Mouse (Mus musculus): ENCODE measurements around the gene Nhs. TPM values are rescaled to one million over a fixed set of nuclear protein-coding genes. Genes with fewer than 3 reads are reported as not detected.

Nhs gene
- total RNA-seq (2021) = 1 to 10 TPM; 2.7 to 3.0 TPM
- long read RNA-seq, experiment 1, partial matches to known transcripts = 0 of 1 reads
- long read RNA-seq, experiment 1, other reads (novel, unspliced or antisense) = 1 of 1 reads
- long read RNA-seq, experiment 2 = 0 reads

DNA sequence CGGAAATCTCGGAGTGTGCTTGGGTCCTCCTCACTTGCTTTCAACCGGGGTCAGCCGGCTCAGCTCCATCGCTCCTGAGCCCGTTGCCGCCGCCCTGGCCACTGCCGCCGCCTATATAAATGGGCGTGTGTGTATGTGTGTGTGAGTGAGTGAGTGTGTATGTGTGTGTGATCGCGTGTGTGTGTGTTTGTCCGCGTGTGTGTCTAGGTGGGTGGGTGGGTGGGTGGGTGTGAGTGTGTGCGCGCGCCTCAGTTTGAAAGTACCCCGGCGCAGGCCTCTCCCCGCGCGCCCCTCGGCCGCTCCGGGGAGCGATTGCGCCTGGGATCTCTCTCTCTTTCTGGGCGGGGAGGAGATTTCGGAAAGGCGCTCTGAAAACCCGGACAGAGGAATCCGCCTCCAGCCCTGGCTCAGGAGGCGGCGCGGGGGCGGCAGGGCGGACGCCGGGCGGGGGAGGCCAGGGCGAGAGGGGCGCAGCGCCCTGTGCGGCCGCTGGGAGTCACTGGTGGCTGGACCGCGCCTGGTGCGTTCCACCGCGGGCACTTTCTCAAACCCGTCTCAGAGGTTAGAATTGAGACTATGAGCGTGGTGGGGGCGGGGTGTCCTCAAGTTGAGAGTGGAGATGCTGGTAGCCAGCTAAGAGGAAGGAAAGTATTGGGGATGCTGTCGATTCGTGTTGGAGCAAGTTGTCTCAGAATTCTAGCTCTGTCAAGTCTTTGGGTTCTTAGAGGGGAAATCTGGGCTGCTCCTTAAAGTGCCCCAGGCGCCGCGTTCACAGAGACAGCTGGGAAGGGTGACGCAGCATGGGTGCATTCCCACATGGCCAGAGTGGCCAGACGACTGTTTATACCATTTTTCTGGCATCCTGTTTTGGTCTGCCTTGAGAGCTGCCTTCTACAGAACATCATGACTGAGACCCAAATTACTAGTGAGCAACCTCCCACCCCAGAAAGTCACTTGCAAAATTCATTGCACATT, at the start of gene Nhs:
Gene Nhs, minus strand, starts transcription at position 94 of the 975 bp plus-strand sequence.
- peak; percentile 60 to 68 for DNase-seq (ENCODE audit: low spot score in 2 of 2)

GRCm38 (mm10) chrX:162206350-162206884, 46.9 kb upstream of the Nhs start:
- DNase-seq (ENCODE audit: low spot score in 2 of 2) = no peak

DNA sequence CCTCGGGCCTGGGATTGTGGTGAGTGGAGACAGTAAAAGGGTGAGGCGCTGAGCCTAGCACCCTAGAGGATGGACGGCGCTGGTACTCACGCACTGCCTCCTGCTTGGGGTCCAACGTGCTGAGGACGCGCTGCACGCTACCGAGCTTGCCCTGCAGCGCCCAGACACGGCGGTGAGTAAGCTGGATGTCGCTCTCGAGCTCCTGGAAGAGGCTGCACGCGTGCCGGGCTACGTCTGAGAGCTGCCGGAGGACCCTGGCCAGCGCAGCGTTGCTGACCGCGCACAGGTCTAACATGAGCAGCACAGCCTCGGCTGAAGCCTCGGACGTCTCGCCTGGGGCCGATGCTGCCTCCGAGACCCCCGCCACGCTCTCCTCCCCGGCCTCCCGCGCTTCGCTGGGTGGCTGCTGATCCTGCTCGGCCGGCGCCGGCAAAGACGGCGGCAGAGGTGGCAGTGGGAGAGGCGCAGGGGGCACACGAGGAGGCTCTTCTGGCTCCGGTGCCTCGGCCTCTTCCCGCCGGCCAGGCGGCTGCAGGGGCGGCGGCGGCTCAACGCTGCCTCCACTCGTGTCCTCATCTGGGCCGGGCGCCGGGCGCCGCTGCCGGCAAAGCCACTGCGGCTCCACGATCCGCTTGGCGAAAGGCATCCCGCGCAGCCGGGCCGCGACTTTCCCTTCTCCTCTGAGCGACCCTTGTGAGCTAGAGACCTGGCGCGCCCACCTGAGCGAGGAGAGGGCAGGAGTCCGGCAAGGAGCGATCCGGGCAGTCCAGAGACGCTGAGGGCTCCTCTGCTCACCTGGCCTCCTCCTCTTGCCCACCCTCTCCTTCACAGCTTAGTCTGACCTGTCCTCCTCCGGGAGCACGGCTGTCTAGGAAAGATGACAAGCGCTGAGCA, 540 bp downstream of the Nhs start:
- DNase-seq (ENCODE audit: low spot score in 2 of 2) = peak in 1 of 2 experiments; percentile 32

DNA sequence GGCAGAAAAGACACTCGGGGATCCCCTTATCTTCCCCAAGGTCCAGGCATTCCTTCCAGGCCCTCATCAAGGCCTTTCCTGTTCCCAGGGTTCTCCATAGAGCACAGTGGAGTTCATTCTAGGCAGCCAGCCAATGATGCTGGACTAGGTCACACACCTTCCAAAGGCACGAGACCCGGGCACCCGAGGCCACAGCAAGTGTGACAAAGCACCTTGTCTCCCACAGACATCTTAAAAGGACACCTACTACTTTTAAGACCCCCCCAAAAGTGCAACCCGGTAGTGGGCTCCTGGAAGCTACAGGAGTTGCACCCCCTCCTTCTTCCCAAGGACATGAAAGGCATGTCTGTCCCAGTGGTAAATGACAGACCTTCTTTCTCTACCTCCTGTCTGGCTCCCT, 1.4 kb downstream of the Nhs start:
- no peak for DNase-seq (ENCODE audit: low spot score in 2 of 2)

- DNase-seq (ENCODE audit: low spot score in 2 of 2) = no peak
Measured at GRCm38 (mm10) chrX:162137807-162138206, 21.7 kb downstream of the Nhs start.

DNA sequence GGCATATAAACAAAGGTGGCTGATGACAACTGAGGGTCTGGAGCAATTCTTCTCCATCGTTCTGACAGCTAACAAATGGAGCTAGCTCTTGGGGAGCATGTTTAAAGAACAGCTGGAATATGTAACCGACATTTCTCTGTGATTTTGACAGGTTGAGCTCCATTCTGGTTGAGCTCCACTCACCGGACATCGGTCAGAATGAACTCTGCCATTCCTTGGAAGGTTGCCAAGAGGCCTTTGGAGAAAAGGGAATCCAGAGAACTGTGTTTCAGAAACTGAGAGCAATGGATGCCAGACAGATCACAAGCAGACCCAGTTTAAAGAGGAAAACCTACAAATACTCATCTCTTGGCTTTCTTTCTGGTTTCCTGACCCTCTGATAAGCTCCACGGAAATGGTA, 46.3 kb downstream of the Nhs start:
- DNase-seq (ENCODE audit: low spot score in 2 of 2) = peak in 1 of 2 experiments; percentile 6

DNA sequence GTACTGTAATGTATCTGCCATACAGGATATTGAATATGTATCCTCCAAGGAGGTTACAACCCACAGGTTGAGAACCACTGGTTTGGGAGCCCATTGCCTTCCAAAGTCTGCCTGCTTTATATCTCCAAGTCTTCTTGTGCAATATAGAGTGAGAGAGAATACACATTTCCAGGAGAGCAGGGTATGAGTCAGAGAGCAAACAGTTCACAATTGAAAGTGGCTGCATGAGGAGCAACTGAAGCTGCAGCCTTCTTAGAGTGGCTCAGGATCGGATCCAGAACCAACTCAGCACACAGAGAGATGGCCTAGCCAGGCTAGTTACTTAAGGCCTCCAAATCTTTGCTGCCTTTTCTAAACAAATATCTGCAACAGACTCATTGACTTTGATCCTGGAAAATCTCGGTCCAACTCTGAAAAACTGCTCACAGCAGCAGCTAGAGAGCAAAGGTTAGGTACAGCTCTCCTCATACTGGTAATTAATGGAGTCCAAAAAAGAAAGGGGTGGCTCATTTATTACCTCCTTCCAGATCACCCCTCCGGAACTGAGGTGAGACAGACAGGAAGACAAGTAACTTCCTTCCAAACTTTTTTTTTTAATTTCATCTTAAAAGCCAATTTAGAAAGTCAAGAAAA, 56.6 kb downstream of the Nhs start:
- DNase-seq (ENCODE audit: low spot score in 2 of 2) = no peak

DNA sequence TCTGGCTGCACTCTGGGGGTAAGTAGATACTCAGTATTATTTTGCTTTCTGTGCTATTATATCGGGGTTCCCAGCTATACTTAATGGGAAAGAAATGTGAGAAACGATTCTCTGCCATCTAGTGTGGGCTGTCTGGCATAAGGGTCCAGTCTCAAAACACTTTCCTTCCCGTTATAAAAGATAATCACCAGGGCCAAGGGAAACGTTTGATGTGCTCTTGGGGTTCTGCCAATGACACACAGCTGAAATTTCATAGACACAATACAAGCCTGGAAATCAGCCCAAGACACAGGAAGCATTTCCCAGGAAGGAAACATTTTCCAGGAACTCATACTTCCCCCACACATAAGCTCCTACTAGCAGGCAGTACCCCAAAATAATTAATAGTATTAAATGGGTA, 61.2 kb downstream of the Nhs start:
- DNase-seq (ENCODE audit: low spot score in 2 of 2) = no peak

DNA sequence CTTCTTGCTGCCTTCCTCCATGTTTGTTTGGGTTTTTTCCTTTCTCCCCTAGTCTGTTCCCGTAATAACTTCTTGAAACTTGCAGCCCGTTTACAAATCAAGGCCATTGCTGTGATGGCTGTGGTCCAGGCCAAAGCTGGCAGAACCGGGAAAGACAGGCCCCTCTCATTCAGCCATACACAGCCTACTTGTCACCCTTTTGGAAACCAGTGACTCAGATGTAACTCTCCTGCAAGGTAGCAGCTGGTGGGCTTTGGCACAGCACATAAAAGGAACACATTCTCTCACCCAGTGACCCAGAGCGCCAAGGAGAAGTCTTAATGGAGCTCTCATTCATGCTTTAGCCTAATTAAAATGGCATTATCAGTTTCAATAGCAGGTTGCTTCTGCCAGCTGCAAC, 72.2 kb downstream of the Nhs start:
- no peak for DNase-seq (ENCODE audit: low spot score in 2 of 2)

DNA sequence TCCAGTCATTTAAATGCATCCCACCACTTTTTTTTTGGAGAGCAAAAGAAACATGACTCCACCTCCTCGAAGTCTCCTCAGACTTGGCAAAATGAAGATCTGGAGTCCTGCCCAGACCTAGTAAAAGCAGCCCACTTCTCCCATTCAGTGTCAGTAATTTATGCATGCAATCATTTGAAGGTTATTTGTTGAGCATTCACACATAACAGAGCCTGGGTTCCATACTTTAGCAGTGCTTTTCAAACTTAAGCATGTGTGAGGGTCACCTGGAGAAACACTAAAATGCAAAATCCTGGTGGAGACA, 73.7 kb downstream of the Nhs start:
- peak in 1 of 2 experiments; percentile 32 for DNase-seq (ENCODE audit: low spot score in 2 of 2)

GRCm38 (mm10) chrX:162085062-162085896, 74.3 kb downstream of the Nhs start:
- no peak for DNase-seq (ENCODE audit: low spot score in 2 of 2)

GRCm38 (mm10) chrX:162063164-162063563, 96.4 kb downstream of the Nhs start:
- DNase-seq (ENCODE audit: low spot score in 2 of 2) = no peak

DNA sequence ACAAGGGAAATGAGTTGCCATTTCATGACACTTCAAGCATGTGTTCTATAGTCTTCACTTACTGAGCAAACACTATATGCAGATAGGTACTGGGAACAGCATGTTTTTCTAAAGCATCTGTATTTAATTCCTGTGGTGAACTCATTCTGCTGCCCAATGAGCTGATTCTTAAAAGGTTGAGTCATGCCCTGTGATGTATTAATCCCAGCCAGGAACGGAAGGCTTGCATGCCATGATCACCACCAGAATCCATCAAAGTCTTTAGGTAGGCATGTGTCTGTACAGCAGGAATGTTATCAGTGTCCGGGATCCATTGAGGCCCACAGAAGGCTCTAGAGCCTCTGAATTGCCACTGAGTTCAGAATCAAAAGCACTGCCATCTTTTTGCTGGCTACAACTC, 103.9 kb downstream of the Nhs start:
- DNase-seq (ENCODE audit: low spot score in 2 of 2) = no peak

DNA sequence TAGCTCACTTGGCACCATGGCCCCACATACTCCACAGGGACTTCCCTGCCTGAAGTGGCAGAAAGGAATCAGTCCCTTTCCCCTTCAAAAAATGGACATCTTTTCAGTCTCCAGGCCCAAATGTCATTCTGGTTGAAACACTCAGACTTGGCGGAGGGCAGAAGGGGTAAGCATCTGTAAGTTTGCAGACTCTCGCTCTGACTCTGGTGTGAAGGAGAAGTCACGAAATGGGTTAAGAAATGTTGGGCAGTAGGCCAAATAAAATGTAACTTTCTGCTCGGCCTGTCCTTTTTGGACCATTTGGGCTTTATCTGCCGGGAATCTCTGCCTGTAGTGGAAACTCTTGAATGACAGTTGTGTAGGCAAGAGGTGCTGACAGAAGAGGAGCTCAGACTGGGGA, 106.0 kb downstream of the Nhs start:
- no peak for DNase-seq (ENCODE audit: low spot score in 2 of 2)

DNA sequence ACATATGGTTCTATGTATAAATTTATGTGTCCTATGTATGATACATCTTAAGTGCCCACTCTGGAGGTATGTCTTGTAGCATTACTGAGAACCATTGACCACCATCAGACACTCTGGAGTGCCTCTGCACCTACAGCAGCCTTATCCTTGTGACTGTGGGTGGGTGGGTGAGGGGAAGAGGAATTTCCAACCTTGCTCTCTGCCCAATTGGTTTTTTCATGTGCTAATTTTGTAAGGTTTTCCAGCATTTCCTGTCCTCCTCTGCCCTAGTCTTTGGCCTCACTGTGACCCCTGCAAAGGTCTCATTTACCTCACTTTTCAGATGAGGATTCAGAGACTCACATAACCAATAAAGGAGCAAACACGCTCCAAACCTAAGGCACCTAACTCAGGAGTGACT, 107.0 kb downstream of the Nhs start:
- DNase-seq (ENCODE audit: low spot score in 2 of 2) = no peak

- DNase-seq (ENCODE audit: low spot score in 2 of 2) = no peak
Measured at GRCm38 (mm10) chrX:162049616-162050015, 109.9 kb downstream of the Nhs start.

DNA sequence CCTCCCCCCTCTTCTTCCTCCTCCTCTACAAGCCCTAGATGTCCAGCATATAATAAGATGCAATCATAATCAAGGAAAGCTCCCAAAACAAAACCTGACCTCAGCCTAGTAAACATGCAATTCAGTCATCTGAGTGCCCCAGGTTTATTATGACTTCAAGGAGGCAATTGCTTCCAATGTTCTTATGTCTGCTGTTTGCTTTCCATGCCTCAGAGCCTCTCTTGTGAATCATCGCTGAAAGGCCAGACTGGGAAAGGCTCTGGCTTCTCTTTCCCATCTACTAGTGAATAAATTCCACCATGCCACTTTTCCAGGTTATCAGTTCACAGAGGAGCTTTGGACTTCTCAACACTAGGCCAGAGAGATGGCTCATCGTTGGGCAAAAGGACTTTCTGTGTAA, 114.0 kb downstream of the Nhs start:
- DNase-seq (ENCODE audit: low spot score in 2 of 2) = no peak

DNA sequence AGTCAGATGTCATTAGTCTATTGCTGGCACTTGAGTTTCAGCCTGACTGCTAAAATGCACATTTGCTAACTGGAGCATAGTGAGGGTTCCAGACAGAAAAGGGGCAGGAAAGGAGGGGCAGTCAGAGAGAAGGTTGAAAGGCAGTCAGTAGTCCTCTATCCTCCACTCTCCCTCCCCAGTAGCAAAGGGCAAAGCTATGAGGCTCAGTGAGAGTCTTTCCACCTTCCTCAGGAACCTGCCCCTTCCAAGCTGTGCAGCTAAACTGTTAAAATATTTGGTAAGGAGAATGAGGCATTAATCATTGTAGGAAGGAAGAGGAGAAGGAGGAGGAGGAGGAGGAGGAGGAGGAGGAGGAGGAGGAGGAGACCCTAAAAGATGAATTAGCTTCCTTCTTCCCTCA, 115.4 kb downstream of the Nhs start:
- DNase-seq (ENCODE audit: low spot score in 2 of 2) = no peak

DNA sequence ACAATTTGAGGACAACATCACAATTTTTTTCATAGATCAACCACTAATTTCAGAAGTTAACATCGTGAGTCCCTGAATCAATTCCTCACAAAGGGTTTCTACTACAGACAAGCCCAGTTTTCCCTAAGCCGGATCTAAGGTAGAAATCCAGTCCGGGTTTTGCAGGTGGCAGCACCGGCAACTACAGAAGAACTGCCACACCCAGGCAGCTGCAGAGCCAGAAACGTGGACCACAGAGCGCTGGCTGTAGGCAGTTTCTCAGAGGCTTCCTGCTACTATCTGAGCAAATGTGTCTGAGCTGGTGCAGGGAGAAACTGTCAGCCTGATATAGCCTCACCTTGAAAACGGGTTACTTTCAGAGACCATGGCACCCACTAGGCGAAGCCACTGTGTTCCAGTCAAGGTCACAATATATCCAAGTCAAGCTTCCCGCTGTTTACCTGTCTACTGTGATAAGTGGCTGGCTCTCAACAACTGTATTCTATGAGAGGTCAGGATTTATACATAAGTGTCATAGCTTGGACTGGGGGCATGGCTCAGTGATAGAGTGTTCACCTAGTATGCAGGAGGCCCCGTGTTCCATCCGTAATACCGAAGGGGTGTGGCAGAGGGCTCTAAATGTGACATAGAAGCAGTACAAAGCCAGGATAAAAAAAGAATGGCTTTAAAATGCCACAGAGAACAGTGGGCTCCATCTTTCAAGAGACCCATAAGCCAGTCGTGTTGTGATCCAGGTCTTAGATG, 134.1 kb downstream of the Nhs start:
- peak in 1 of 2 experiments; percentile 20 for DNase-seq (ENCODE audit: low spot score in 2 of 2)
